Mouse (Mus musculus) cerebellum, postnatal 10 days (tissue): ENCODE data around the gene Rbbp8nl.

Source experiments
- DNase-seq, 2 experiments: peaks; one replicate each; pipeline ENCODE4 v3.0.0; 2021; ENCODE audit warnings: mixed read lengths in 2 of 2

Rbbp8nl gene

GRCm38 (mm10) chr2:180257001-180257521 lies 32.6 kb downstream of the Rbbp8nl start, which contains the start of gene Rps21:
Gene Rps21, plus strand, starts transcription at chr2:180257377.
- peak; percentile 99 for DNase-seq

- no peak for DNase-seq
Observed at GRCm38 (mm10) chr2:180256296-180257000, 33.2 kb downstream of the Rbbp8nl start.

GRCm38 (mm10) chr2:180255701-180256100 lies 34.0 kb downstream of the Rbbp8nl start:
- no peak for DNase-seq

- DNase-seq: peak; percentile 47 to 59
Observed at GRCm38 (mm10) chr2:180254436-180255209, 35.1 kb downstream of the Rbbp8nl start.

GRCm38 (mm10) chr2:180251838-180252237 lies 37.8 kb downstream of the Rbbp8nl start:
- DNase-seq: peak in 1 of 2 experiments; percentile 19

GRCm38 (mm10) chr2:180250930-180251611 lies 38.6 kb downstream of the Rbbp8nl start:
- peak; percentile 92 to 93 for DNase-seq

- DNase-seq: no peak
Observed at GRCm38 (mm10) chr2:180248947-180249660, 40.6 kb downstream of the Rbbp8nl start.

- DNase-seq: no peak
Observed at GRCm38 (mm10) chr2:180247916-180248315, 41.8 kb downstream of the Rbbp8nl start.

- no peak for DNase-seq
Observed at GRCm38 (mm10) chr2:180243108-180243507, 46.6 kb downstream of the Rbbp8nl start.

GRCm38 (mm10) chr2:180238591-180238990 lies 51.1 kb downstream of the Rbbp8nl start:
- no peak for DNase-seq

- no peak for DNase-seq
Observed at GRCm38 (mm10) chr2:180237601-180238345, 51.9 kb downstream of the Rbbp8nl start.

- DNase-seq: no peak
Observed at GRCm38 (mm10) chr2:180236930-180237329, 52.7 kb downstream of the Rbbp8nl start.

- no peak for DNase-seq
Observed at GRCm38 (mm10) chr2:180236500-180236899, 53.2 kb downstream of the Rbbp8nl start.

GRCm38 (mm10) chr2:180235788-180236187 lies 53.9 kb downstream of the Rbbp8nl start:
- no peak for DNase-seq

- peak in 1 of 2 experiments; percentile 21 for DNase-seq
Observed at GRCm38 (mm10) chr2:180234980-180235379, 54.7 kb downstream of the Rbbp8nl start.

- DNase-seq: no peak
Observed at GRCm38 (mm10) chr2:180234353-180234752, 55.3 kb downstream of the Rbbp8nl start.

- DNase-seq: no peak
Observed at GRCm38 (mm10) chr2:180233101-180233904, 56.4 kb downstream of the Rbbp8nl start.

GRCm38 (mm10) chr2:180230482-180230881 lies 59.2 kb downstream of the Rbbp8nl start:
- DNase-seq: no peak

GRCm38 (mm10) chr2:180229129-180229528 lies 60.5 kb downstream of the Rbbp8nl start:
- no peak for DNase-seq

- DNase-seq: no peak
Observed at GRCm38 (mm10) chr2:180228592-180228991, 61.1 kb downstream of the Rbbp8nl start.

GRCm38 (mm10) chr2:180228060-180228458 lies 61.6 kb downstream of the Rbbp8nl start:
- no peak for DNase-seq
